Mouse (Mus musculus): Measurements from ENCODE around the gene Ttll9.

DNA sequence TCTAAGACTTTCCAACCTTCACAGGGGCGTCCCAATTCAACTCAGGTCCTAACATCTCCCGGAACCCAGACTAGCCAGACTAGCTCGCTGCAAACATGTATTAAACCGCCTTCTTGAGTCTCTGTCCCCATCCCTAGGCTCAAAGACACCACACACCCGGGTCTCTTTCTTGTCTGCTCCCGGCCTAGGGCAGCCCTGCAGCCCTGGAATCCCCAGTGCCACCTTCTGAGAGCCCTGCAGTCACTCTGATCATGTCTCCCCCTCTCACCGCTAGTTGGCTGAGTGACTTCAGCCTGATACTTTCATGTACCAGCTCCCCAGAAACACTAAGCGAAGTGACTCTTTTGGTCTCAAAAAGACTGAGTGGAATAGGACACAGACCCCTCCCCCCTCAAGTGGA lies 18.7 kb upstream of the Ttll9 start:
- TF ChIP-seq CTCF (conservative IDR thresholded peaks at IDR 0.05; ENCODE audit: low read length), result no peak
- TF ChIP-seq NANOG (IDR thresholded peaks at IDR 0.05; ENCODE audit: borderline replicate concordance, low read length), result no peak

All from E14TG2a.4 (cell line).